Comparison of ENCODE assay signal across 17 mouse cellular contexts in genomic region chr14:18425887-18426286, GRCm38 (mm10).
"Had no signal": no experiment of that assay in that cellular context is flagged by ENCODE, and none has a peak within 500 bp of the region (broad histone marks: within the 10 kb centered on the region; RNA-seq: fewer than 3 reads in every experiment).

No protein-coding gene starts in this region.

- H3K27me3 ChIP-seq: lung, embryonic 15.5 days; megakaryocyte, embryonic 14.5 days; midbrain, embryonic 13.5 days; midbrain, embryonic 15.5 days; neural tube, embryonic 12.5 days; stomach, embryonic 15.5 days had no signal

- H3K9me3 ChIP-seq: lung, embryonic 15.5 days; megakaryocyte, embryonic 14.5 days; midbrain, embryonic 13.5 days; midbrain, embryonic 15.5 days; neural tube, embryonic 12.5 days; stomach, embryonic 15.5 days had no signal

- DNase-seq: liver, postnatal 0 days; lung, adult 2 months; lung, postnatal 14 days; lung, postnatal 36 days; right cerebral cortex, postnatal 14 days; thymus, adult 2 months; thymus, postnatal 25 days; thymus, postnatal 4 days had no signal

- H3K27ac ChIP-seq: lung, embryonic 15.5 days; macrophage; midbrain, embryonic 13.5 days; midbrain, embryonic 15.5 days; neural tube, embryonic 12.5 days; stomach, embryonic 15.5 days; stomach, postnatal 0 days had no signal

- H3K4me1 ChIP-seq: lung, embryonic 15.5 days; megakaryocyte, embryonic 14.5 days; midbrain, embryonic 13.5 days; midbrain, embryonic 15.5 days; neural tube, embryonic 12.5 days; stomach, embryonic 15.5 days had no signal

- H3K4me3 ChIP-seq: lung, embryonic 15.5 days; megakaryocyte, embryonic 14.5 days; midbrain, embryonic 13.5 days; midbrain, embryonic 15.5 days; neural tube, embryonic 12.5 days; stomach, embryonic 15.5 days had no signal

- ATAC-seq: liver, postnatal 0 days; lung, postnatal 0 days; midbrain, embryonic 13.5 days; midbrain, embryonic 15.5 days had no signal

- H3K36me3 ChIP-seq: lung, embryonic 15.5 days; midbrain, embryonic 13.5 days; midbrain, embryonic 15.5 days; neural tube, embryonic 12.5 days; stomach, embryonic 15.5 days had no signal
